Mouse (Mus musculus) midbrain, embryonic 13.5 days (tissue): Measurements from ENCODE around the gene Slc46a1. TPM values are rescaled to one million over a fixed set of nuclear protein-coding genes. Genes with fewer than 3 reads are reported as not detected.

ENCODE experiments used
- ATAC-seq: fragments of 200-750 bp; cut with Nextera tagmentation; 2 replicates; pipeline ENCODE4 v1.8.0; 2017; ENCODE audit warnings: mild to moderate bottlenecking, moderate TSS enrichment, moderate library complexity
- H3K27ac ChIP-seq: fragments of 300-500 bp; sonication (generic); 2 replicates; pipeline ENCODE4 v1.5.1; 2015; ENCODE audit warnings: inconsistent platforms, mild to moderate bottlenecking, moderate library complexity
- H3K27me3 ChIP-seq: fragments of 300-500 bp; sonication (generic); 2 replicates; pipeline ENCODE4 v1.6.1; 2015; ENCODE audit warnings: mild to moderate bottlenecking, inconsistent platforms
- H3K36me3 ChIP-seq: fragments of 300-500 bp; sonication (generic); 2 replicates; pipeline ENCODE4 v1.6.1; 2015; ENCODE audit warnings: mild to moderate bottlenecking, inconsistent platforms
- H3K4me1 ChIP-seq: fragments of 300-500 bp; sonication (generic); replicated peaks from 2 replicates; pipeline ENCODE4 v1.6.1; 2015; ENCODE audit warnings: inconsistent platforms
- H3K4me2 ChIP-seq: fragments of 300-500 bp; sonication (generic); replicated peaks from 2 replicates; pipeline ENCODE4 v1.6.1; 2015; ENCODE audit warnings: moderate library complexity, mild to moderate bottlenecking, inconsistent platforms
- H3K4me3 ChIP-seq: fragments of 300-500 bp; sonication (generic); replicated peaks from 2 replicates; pipeline ENCODE4 v1.5.1; 2015; ENCODE audit warnings: mild to moderate bottlenecking, inconsistent platforms
- H3K9ac ChIP-seq: fragments of 300-500 bp; sonication (generic); replicated peaks from 2 replicates; pipeline ENCODE4 v1.6.1; 2015; ENCODE audit warnings: mild to moderate bottlenecking, inconsistent platforms
- H3K9me3 ChIP-seq: fragments of 300-500 bp; sonication (generic); 2 replicates; pipeline ENCODE4 v1.6.1; 2016; ENCODE audit warnings: mild to moderate bottlenecking, inconsistent platforms
- WGBS: fragments of 180-500 bp; shearing (Covaris S2); methylation state at CpG from one replicate; pipeline ENCODE4 v1.1.7; 2015; 5-methylcytosine and 5-hydroxymethylcytosine counted together
- polyA plus RNA-seq: library from polyadenylated mRNA; unstranded; fragments of >200 nt; fragmentation: Nextera tagmentation; extraction: Ambion mirVana; gene quantifications from 2 replicates; pipeline ENCODE4 v1.2.1, GENCODE M21; 2015

Gene Slc46a1
- polyA plus RNA-seq, 1 experiment from 2014 or later, result 20.8 TPM

DNA sequence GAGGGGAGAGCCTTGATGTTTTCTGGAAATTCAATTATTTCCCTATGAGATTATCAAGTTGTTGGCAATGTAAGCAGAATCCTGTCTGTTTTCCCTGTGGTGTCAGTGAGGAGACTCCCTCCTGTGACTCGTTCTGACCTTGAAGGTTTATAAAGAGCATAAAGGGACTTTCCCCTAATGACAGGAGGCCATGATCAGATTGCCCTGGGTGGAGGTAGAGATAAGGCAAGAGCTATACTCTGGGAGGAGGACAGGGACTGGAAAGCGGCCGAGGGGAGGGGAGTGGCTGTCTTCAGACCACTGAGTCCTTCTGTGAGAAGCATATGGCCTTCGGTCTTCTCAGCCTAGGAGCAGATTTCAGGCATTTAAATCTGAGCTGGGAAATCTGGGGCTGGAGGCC lies 31.4 kb upstream of the Slc46a1 start:
- H3K4me3 ChIP-seq, result no peak overlapping the region

DNA sequence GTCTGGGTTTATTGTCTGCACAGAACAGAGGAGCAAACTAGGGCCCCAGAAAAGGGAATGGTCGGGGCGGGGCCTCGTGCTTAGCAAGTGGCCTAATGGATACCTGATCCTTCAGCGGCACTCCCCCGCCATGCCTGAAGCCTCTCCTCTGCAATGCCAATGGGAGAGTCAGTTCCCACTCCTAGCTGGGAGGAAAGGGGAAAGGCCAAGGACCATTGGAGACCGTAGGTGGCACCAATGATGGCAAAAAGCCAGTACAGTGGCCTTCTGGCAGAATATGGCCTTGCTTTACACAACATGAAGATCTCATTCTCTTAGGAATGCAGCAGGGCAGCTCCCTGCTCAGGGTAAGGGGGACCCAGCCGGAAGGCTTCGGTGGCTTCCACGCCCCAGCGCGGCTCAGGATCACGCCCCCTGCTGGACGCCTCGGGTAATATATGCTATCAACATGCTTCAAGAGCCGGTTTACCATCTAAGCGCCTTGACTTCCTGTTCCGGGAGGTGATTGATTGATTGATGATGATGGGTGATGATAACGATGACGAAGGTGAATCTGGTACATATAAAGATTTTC lies 29.6 kb upstream of the Slc46a1 start:
- H3K36me3 ChIP-seq, result no peaks in the 10 kb centered on the region
- ATAC-seq, result no peak
- no peaks in the 10 kb centered on the region for H3K9me3 ChIP-seq
- H3K4me3 ChIP-seq, result no peak overlapping the region
- 6% methylated on average over 19 of the region's 19 CpGs for WGBS
- H3K27ac ChIP-seq, result no peak overlapping the region
- H3K4me1 ChIP-seq, result no peaks in the 10 kb centered on the region
- H3K27me3 ChIP-seq, result no peaks in the 10 kb centered on the region
- H3K9ac ChIP-seq, result no peak overlapping the region
- H3K4me2 ChIP-seq, result no peak overlapping the region

More for the DNA sequence above, 31.4 kb upstream of the Slc46a1 start:
- 86% methylated on average over 4 of the region's 4 CpGs for WGBS
- Histone ChIP-seq H3K4me1 (no peaks in the 10 kb centered on the region), H3K9ac (no peak overlapping the region), H3K27ac (no peak overlapping the region), H3K9me3 (no peaks in the 10 kb centered on the region), H3K36me3 (no peaks in the 10 kb centered on the region), H3K4me2 (no peak overlapping the region), H3K27me3 (no peaks in the 10 kb centered on the region)
- ATAC-seq, result no peak

DNA sequence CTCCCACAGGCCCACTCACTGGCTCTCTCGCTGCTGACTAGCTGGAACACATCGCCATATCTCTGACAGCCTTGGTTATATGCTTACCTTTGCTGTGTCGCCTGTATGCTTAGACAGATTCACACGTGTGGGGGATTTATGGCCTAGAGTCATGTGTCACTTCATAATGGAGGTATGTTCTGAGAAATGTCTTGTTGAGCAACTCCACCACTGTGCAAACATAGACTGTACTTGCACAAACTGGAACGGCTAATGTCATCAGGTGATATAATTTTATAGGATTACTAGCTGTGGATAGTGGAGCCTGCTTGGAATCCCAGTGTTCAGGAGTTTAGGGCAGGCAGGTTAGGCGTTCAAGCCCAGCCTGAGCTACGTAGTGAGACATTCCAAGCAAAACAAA lies 28.3 kb upstream of the Slc46a1 start:
- Histone ChIP-seq H3K4me1 (no peaks in the 10 kb centered on the region), H3K9ac (no peak overlapping the region), H3K4me3 (no peak overlapping the region), H3K36me3 (no peaks in the 10 kb centered on the region), H3K4me2 (no peak overlapping the region), H3K9me3 (no peaks in the 10 kb centered on the region), H3K27me3 (no peaks in the 10 kb centered on the region), H3K27ac (no peak overlapping the region)
- WGBS, result 95% methylated on average over 7 of the region's 7 CpGs
- no peak for ATAC-seq

DNA sequence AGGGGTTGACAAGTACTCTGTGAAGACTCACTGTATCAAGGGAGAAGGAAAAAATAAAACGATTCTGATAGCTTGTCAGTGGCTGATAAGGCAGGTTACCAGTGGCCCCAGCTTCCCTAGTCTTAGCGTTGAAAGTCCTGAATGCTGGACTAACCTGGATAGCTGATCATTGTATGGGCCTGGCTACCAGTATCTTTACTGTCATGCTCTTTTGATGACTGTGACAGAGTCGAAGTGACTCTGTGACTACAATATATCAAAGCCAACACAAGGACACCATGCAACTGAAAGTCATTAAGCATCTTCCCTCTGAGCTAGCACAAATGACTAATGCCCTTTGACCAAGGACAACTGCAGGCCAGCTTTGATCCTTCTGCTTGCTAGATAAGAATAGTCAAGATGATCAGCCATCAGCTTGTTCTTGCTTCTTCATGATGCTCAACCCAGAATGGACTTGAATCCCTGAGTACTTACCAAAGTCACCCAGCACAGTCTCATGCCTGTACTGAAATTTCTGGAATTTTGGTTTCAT lies 27.0 kb upstream of the Slc46a1 start:
- no peaks in the 10 kb centered on the region for H3K36me3 ChIP-seq
- no peak overlapping the region for H3K27ac ChIP-seq
- no peak overlapping the region for H3K4me2 ChIP-seq
- H3K4me1 ChIP-seq, result no peaks in the 10 kb centered on the region
- ATAC-seq, result no peak
- WGBS, result 84% methylated on average over 3 of the region's 3 CpGs
- no peaks in the 10 kb centered on the region for H3K9me3 ChIP-seq
- no peaks in the 10 kb centered on the region for H3K27me3 ChIP-seq
- H3K9ac ChIP-seq, result no peak overlapping the region
- no peak overlapping the region for H3K4me3 ChIP-seq

DNA sequence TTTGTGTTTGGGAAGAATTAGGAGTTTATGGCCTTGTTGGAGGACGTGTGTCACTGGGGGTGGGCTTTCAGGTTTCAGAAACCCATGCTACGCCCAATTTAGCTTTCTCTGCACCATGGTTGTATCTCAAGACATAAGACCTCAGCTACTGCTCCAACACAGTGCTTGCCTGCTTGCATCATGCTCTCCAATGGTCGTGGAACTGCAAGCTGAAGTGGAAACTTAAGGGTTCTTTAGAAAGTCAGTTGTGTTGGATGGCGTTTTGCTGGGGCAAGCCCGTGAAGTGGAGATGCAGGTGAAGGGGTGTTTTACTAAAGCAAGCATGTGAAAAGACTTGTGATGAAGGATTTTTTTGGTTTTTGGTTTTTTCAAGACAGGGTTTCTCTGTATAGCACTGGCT lies 22.4 kb upstream of the Slc46a1 start:
- H3K9me3 ChIP-seq, result no peaks in the 10 kb centered on the region
- 84% methylated on average over 5 of the region's 5 CpGs for WGBS
- ATAC-seq, result no peak
- no peak overlapping the region for H3K27ac ChIP-seq
- H3K36me3 ChIP-seq, result no peaks in the 10 kb centered on the region
- no peak overlapping the region for H3K9ac ChIP-seq
- H3K27me3 ChIP-seq, result no peaks in the 10 kb centered on the region
- no peaks in the 10 kb centered on the region for H3K4me1 ChIP-seq
- no peak overlapping the region for H3K4me2 ChIP-seq
- H3K4me3 ChIP-seq, result no peak overlapping the region

DNA sequence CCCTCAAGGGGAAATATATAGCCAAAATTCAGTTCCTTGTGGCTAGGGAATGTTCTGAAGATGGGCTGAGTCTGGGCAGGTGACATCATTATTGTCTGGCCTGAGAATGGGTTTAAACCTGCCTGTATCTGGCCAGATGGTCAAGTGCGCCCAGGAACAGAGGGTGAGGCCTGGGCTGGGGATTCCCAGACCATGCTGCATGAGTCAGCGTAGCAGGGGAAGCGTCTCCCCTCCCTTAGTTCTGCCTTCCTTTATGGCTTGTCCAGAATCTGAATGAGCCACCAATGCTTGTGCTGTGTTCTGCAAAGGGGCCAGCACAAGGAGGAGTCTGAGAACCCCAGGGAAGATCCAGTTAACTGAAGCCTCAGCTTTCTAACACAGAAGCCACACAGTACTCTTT lies 18.3 kb upstream of the Slc46a1 start:
- H3K27ac ChIP-seq, result no peak overlapping the region
- no peaks in the 10 kb centered on the region for H3K4me1 ChIP-seq
- H3K27me3 ChIP-seq, result no peaks in the 10 kb centered on the region
- H3K9ac ChIP-seq, result no peak overlapping the region
- ATAC-seq, result no peak
- no peaks in the 10 kb centered on the region for H3K9me3 ChIP-seq
- no peak overlapping the region for H3K4me2 ChIP-seq
- H3K36me3 ChIP-seq, result no peaks in the 10 kb centered on the region
- no peak overlapping the region for H3K4me3 ChIP-seq
- WGBS, result 86% methylated on average over 3 of the region's 3 CpGs

DNA sequence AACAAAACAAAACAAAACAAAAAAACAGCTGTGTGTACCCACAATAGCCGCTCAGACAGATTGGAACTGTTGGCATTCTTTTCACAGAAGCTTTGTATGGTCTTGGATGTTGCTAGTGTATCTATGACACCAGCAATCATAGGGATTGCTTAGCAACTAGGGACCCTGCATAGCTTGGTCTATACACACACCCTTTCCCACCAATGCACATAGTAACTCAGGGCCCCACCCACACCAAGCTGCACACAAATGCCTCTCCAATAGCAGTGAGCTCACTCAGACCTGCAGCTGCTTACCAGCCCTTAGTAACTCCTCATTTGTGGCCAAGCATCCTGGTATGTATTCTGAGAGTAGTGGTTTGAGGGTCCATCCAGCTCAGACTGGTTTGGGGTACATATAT lies 17.3 kb upstream of the Slc46a1 start:
- WGBS, result 83% methylated on average over 1 of the region's 1 CpGs
- Histone ChIP-seq H3K27ac (no peak overlapping the region), H3K36me3 (no peaks in the 10 kb centered on the region), H3K4me3 (no peak overlapping the region), H3K9ac (no peak overlapping the region), H3K4me2 (no peak overlapping the region), H3K27me3 (no peaks in the 10 kb centered on the region), H3K4me1 (no peaks in the 10 kb centered on the region), H3K9me3 (no peaks in the 10 kb centered on the region)
- ATAC-seq, result no peak

DNA sequence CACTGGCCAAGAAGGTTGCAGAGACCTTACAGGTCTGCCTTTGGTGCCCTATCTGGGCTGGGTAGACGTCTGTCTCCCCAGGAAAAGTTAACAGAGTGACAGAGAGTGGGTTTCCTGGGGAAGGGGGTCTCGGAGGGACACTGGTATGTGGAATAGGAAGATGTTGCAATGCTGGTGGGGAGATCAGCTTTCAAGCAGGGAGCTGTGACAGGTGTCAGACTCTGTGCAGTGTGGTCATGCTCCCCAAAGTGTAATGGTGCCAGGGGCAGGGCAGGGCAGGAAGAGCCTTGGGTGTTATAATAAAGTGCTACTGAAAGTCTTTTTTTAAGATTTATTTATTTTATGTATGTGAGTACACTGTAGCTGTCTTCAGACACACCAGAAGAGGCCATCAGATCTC lies 15.2 kb upstream of the Slc46a1 start:
- 47% methylated on average over 2 of the region's 2 CpGs for WGBS
- no peak overlapping the region for H3K4me2 ChIP-seq

DNA sequence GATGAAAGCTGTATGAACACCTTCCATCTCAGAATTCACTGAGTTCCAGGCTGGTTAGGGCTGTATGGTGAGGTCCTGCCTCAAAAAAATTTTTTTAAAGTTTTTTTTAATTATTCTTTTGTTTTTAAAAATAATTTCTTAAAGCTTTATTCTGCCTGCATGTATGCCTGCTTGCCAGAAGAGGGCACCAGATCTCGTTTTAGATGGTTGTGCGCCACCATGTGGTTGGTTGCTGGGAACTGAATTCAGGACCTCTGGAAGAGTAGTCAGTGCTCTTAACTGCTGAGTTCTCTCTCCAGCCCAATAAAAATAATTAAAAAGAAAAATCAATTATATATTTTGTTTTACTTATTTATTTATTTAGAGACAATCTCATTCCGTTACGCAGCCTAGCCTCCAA lies 11.8 kb upstream of the Slc46a1 start:
- Histone ChIP-seq H3K9ac (no peak overlapping the region), H3K9me3 (no peaks in the 10 kb centered on the region), H3K36me3 (no peaks in the 10 kb centered on the region), H3K4me3 (no peak overlapping the region), H3K27me3 (no peaks in the 10 kb centered on the region), H3K4me2 (no peak overlapping the region), H3K4me1 (no peaks in the 10 kb centered on the region), H3K27ac (no peak overlapping the region)
- WGBS, result 15% methylated on average over 4 of the region's 4 CpGs
- ATAC-seq, result no peak

More for the DNA sequence above, 15.2 kb upstream of the Slc46a1 start:
- Histone ChIP-seq H3K4me3 (no peak overlapping the region), H3K27me3 (no peaks in the 10 kb centered on the region), H3K27ac (no peak overlapping the region), H3K36me3 (no peaks in the 10 kb centered on the region), H3K9me3 (no peaks in the 10 kb centered on the region), H3K4me1 (no peaks in the 10 kb centered on the region), H3K9ac (no peak overlapping the region)
- ATAC-seq, result no peak

DNA sequence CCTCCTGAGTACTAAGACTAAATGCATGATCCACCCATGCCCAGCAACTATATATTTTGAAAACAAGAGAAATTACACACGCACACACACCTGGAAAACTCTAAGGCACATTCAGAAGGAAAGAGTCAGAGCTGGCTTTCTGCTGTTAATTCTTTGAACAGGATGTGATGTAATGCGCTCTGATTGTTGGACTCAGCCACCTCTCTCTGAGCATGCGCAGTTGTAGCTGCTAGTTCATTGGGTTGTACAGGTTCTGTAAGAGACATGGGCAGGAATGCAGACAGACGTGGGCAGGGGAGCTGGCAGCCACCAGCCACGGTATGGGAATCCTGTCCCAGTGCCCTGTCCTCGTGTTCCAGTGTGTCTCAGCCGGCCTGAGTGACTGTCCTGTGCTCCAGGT lies 11.2 kb upstream of the Slc46a1 start:
- no peak overlapping the region for H3K9ac ChIP-seq
- H3K27ac ChIP-seq, result no peak overlapping the region
- no peaks in the 10 kb centered on the region for H3K36me3 ChIP-seq
- H3K4me1 ChIP-seq, result no peaks in the 10 kb centered on the region
- H3K9me3 ChIP-seq, result no peaks in the 10 kb centered on the region
- no peak for ATAC-seq
- no peak overlapping the region for H3K4me2 ChIP-seq
- no peaks in the 10 kb centered on the region for H3K27me3 ChIP-seq
- no peak overlapping the region for H3K4me3 ChIP-seq
- 70% methylated on average over 7 of the region's 7 CpGs for WGBS

DNA sequence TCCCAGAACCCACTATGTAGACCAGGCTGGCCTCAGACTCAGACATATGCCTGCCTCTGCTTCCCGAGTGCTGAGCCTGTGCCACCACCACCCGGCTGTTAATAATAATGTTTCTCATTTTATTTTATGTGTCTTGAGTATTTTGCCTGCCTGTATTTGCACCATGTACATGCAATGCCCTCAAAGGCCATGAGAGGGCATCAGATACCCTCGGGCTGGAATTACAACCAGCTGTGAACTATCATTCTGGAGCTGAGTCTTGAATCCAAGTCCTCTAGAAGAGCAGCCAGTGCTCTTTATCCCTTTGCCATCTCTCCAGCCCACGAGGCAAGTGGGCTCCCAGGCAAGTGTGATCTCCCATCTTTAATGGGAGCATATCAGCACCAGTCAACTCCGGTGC lies 10.2 kb upstream of the Slc46a1 start:
- Histone ChIP-seq H3K36me3 (no peaks in the 10 kb centered on the region), H3K27ac (no peak overlapping the region), H3K27me3 (no peaks in the 10 kb centered on the region), H3K4me1 (no peaks in the 10 kb centered on the region), H3K9ac (no peak overlapping the region), H3K9me3 (no peaks in the 10 kb centered on the region), H3K4me3 (no peak overlapping the region), H3K4me2 (no peak overlapping the region)
- no peak for ATAC-seq
- 47% methylated on average over 5 of the region's 5 CpGs for WGBS

DNA sequence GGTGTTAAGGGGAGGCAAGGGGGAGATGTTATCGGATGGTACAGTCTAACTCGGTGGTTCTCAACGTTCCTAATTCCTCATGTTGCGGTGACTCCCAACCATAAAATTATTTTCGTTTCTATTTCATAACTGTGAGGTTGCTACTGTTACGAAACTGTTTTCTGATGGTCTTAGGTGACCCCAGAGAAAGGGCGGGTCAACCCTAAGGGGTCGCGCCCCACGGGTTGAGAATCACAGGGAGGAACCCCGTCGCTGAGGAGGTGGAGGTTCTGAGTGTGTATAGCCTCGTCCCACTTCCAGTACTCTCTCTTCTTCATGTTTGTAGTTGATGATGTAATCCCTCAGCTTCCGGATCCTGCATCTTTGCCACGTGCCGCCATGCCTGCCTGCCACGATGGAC lies 6.8 kb upstream of the Slc46a1 start:
- Histone ChIP-seq H3K9me3 (no peaks in the 10 kb centered on the region), H3K4me2 (no peak overlapping the region), H3K9ac (no peak overlapping the region), H3K27me3 (no peaks in the 10 kb centered on the region), H3K27ac (no peak overlapping the region), H3K36me3 (no peaks in the 10 kb centered on the region), H3K4me3 (no peak overlapping the region), H3K4me1 (no peaks in the 10 kb centered on the region)
- ATAC-seq, result no peak
- WGBS, result 83% methylated on average over 17 of the region's 17 CpGs

DNA sequence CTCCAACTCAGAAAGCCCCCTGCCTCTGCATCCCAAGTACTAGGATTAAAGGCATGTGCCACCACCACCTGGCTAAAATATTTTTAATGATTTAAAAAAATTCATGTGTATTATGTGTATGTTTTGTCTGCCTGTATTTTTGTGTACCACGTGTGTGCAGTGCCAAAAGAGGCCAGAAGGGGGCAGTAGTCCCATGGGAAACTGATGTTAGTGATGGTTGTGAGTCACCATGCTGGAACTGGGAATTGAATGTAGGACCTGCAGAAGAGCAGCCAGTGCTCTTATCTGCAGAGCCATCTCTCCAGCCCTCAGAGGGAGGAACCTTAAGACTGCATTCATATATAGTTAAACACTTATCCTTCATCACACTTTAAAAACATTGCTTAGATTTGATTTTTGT lies 3.6 kb upstream of the Slc46a1 start:
- 71% methylated on average over 1 of the region's 1 CpGs for WGBS
- no peaks in the 10 kb centered on the region for H3K36me3 ChIP-seq
- no peaks in the 10 kb centered on the region for H3K9me3 ChIP-seq
- H3K27ac ChIP-seq, result no peak overlapping the region
- H3K9ac ChIP-seq, result no peak overlapping the region
- no peak for ATAC-seq
- H3K4me3 ChIP-seq, result no peak overlapping the region
- H3K4me1 ChIP-seq, result peaks cover 15% of the 10 kb centered on the region
- H3K27me3 ChIP-seq, result no peaks in the 10 kb centered on the region
- no peak overlapping the region for H3K4me2 ChIP-seq
